Mouse (Mus musculus) embryonic facial prominence, embryonic 10.5 days (tissue): Measurements from ENCODE around the gene Tbx18. TPM values are rescaled to one million over a fixed set of nuclear protein-coding genes. Genes with fewer than 3 reads are reported as not detected.
A peak's percentile ranks its signal among the peaks of the same experiment; 100 is the strongest.

Source experiments
- DNase-seq: peaks from one replicate; pipeline ENCODE4 v3.0.0-alpha.2; 2017; ENCODE audit warnings: low spot score
- H3K27ac ChIP-seq: fragments of 300-500 bp; sonication (generic); replicated peaks from 2 replicates; pipeline ENCODE4 v1.5.1; 2016; ENCODE audit warnings: mild to moderate bottlenecking
- H3K27me3 ChIP-seq: fragments of 300-500 bp; sonication (generic); replicated peaks from 2 replicates; pipeline ENCODE4 v1.6.1; 2016; ENCODE audit warnings: low read depth, mild to moderate bottlenecking; ENCODE audit not compliant: poor library complexity, severe bottlenecking
- H3K36me3 ChIP-seq: fragments of 300-500 bp; sonication (generic); replicated peaks from 2 replicates; pipeline ENCODE4 v1.6.1; 2016; ENCODE audit warnings: mild to moderate bottlenecking, moderate library complexity
- H3K4me1 ChIP-seq: fragments of 300-500 bp; sonication (generic); 2 replicates; pipeline ENCODE4 v1.6.1; 2016
- H3K4me3 ChIP-seq: fragments of 300-500 bp; sonication (generic); 2 replicates; pipeline ENCODE4 v1.5.1; 2016; ENCODE audit warnings: mild to moderate bottlenecking, moderate library complexity
- H3K9me3 ChIP-seq: fragments of 300-500 bp; sonication (generic); 2 replicates; pipeline ENCODE4 v1.6.1; 2016; ENCODE audit warnings: mild to moderate bottlenecking
- WGBS: fragments of 180-500 bp; shearing (Covaris S2); methylation state at CpG from one replicate; pipeline ENCODE4 v1.1.7; 2016; 5-methylcytosine and 5-hydroxymethylcytosine counted together
- polyA plus RNA-seq: library from polyadenylated mRNA; unstranded; fragments of >200 nt; fragmentation: Nextera tagmentation; extraction: Ambion mirVana; gene quantifications from 2 replicates; pipeline ENCODE4 v1.2.1, GENCODE M21; 2016

The Tbx18 gene
- polyA plus RNA-seq, 1 experiment from 2014 or later, result 2.6 TPM

DNA sequence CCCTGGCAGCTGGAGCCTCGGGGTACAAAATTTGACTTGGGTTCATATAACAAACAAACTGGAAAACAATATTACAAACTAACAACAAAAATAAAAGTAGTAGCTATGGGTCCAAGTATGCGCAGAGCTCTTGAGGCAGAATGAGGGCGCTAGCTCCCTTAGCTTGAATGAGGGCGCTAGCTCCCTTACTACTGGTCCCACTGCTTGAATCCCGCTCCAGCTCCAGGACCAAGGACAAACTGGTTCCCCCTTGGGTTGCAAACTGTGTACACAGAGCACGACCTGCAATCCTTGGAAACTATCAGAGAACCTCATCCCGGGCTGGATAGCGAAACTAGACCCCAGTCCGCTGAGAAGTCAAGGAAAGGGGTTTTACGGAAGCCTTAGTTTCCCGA, 2.2 kb upstream of the Tbx18 start:
- no peak overlapping the region for H3K27ac ChIP-seq

DNA sequence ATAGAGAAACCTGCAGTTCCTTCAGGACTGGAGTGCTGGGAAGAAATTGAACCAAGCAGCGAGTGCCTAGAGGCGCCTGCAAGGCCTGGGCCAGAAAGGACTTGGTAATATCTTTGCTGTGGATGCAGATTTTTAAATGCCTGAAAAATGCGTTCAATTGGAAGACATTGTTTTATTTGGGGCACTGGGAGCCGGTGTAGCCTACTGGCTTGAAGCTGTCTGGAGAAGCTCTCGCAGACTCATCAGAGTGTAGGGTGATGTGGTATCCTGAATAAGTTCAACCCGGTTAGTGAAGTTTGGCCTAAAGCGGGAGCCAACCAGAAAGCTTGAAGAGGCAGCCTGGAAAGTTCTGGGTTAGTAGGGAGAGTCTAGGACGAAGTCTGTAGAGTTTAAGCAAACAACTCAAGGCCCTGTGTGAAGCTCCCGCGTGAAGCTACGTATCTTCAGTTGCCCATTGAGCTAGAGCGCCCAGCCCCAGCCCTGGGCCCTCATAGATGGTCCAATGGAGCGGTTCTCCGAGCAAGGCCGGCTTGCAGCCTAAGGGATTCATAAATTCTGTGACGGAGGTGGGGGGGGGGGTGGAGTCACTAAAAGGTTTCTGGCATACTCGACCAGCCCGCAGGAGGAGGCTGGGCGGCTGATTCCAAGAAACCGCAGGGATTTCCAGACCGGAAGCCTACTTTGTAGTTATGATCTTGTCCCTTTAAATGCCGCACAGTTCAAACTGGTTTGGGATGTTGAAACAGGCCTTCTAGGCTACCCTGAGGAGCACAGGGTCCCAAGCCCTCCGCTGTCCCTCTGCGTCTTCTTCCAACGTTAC, 1.6 kb upstream of the Tbx18 start:
- H3K27me3 ChIP-seq, result peaks cover 98% of the 10 kb centered on the region
- no peak overlapping the region for H3K27ac ChIP-seq
- WGBS, result 2% methylated on average over 25 of the region's 25 CpGs
- H3K36me3 ChIP-seq, result no peaks in the 10 kb centered on the region
- no peaks in the 10 kb centered on the region for H3K9me3 ChIP-seq
- H3K4me1 ChIP-seq, result peaks cover 24% of the 10 kb centered on the region
- DNase-seq, result peak; percentile 53
- no peak overlapping the region for H3K4me3 ChIP-seq

More for the DNA sequence above, 2.2 kb upstream of the Tbx18 start:
- Histone ChIP-seq H3K4me1 (peaks cover 24% of the 10 kb centered on the region), H3K36me3 (no peaks in the 10 kb centered on the region), H3K27me3 (peaks cover 98% of the 10 kb centered on the region), H3K4me3 (no peak overlapping the region), H3K9me3 (no peaks in the 10 kb centered on the region)
- no peak for DNase-seq
- WGBS, result 1% methylated on average over 11 of the region's 11 CpGs

DNA sequence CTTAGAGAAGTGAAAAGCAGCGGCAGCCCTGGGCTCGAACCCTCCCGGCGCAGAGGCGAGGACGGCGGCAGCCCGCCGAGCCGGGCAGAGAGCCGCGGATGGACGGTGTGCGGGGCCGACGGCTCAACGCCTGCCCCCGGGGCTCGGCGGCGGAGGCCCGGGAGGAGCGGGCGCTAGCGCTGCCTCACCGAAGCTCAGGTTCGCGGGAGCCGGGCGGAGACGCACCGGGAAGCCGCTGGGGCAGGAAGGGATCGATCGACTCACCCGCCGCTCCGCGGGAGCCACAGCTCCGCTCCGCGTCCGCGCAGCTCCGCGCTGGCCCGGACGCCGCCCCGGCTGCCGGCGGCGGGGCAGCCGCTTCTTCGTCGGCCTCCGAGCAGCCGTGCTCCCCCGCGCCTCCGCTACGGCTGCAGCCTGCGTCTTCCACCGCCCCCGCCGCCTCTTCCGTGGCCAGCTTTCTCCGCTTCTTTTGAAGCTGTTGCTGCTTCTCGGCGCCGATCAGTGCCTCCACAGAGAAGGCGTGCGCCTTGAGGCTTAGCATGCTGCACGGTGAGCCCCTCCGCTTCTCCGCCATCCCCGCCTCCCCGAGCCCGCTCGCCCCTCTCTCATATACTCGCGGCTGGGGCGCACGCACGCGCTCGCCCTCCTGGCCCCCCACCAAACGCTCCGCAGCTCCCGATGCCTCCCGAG, 644 bp downstream of the Tbx18 start:
- peak overlapping the region; percentile 12 for H3K27ac ChIP-seq
- H3K27me3 ChIP-seq, result peaks cover 98% of the 10 kb centered on the region

DNA sequence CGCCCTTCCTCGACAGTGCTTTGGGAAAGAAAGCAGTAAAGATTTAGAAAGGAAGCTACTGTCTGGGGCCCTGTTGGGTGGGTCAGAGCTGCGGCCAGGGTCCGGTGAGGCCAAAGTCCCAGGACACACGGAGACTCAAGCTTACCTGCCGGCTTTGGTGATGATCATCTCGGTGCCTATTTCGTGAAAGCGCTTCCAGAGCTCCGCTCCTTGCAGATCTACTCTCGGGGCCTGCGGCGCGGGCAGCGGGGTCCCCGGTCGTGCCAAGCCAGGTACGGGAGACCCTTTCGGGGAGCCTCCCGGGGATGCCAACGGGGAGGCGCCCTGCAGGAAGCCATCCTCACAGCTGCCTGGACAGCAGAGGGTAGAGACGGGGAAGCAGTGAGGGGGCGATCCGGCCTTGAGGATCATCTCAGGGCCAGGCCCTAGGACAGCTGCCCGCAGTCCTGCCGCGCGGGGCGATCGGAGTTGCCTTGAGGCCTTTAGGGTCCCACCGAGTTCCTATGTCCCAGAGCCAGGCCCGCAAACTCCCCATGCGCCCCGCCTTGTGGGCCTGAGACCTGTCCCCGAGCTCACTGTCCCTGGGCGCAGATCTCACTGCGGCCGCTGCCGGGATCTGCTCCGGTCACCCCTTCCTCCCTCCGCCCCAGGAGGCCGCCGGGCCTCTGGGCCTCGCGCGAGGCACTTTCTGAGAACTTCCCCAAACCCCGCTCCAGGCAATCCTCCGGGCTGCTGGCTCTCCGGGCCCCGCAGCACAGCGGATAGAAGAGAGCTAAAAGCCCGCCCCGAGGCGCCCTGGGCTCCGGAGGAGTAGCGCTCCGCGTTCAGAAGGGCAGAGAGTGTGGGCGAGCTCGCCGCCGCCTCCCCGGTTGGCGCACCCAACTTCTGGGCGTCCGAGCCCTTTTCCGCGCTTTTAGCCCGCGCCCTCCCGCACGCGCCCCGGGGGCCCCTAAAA, 1.5 kb downstream of the Tbx18 start:
- Histone ChIP-seq H3K4me3 (peak overlapping the region; percentile 61), H3K27ac (peak overlapping the region; percentile 12), H3K36me3 (no peaks in the 10 kb centered on the region), H3K27me3 (peaks cover 98% of the 10 kb centered on the region), H3K9me3 (no peaks in the 10 kb centered on the region), H3K4me1 (peaks cover 24% of the 10 kb centered on the region)
- WGBS, result under 1% methylated on average over 75 of the region's 75 CpGs
- DNase-seq, result peak; percentile 72

More for the DNA sequence above, 644 bp downstream of the Tbx18 start:
- no peaks in the 10 kb centered on the region for H3K9me3 ChIP-seq
- WGBS, result under 1% methylated on average over 91 of the region's 91 CpGs
- peak overlapping the region; percentile 61 for H3K4me3 ChIP-seq
- H3K36me3 ChIP-seq, result no peaks in the 10 kb centered on the region
- H3K4me1 ChIP-seq, result peaks cover 24% of the 10 kb centered on the region
- DNase-seq, result no peak

DNA sequence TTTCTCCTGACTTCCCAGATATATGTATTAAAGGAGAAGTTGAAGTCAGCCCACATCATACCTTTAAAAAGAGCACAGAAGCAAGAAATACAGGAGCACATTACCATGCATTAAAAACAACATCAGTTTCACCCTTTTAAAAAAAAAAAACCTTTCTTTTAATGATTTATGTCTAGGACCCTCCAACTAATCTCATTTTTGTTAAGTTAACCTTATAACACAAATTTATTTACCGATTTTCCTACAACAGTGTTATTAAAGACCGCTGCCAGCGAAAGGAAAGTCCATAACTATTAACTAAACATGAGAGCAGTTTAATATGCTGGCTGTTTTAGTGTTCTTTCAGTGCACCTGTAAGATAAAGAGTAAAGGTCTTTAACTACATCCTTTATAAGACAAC, 3.0 kb downstream of the Tbx18 start:
- DNase-seq, result no peak
- peaks cover 24% of the 10 kb centered on the region for H3K4me1 ChIP-seq
- no peak overlapping the region for H3K4me3 ChIP-seq
- no peaks in the 10 kb centered on the region for H3K36me3 ChIP-seq
- H3K27me3 ChIP-seq, result peaks cover 98% of the 10 kb centered on the region
- H3K27ac ChIP-seq, result no peak overlapping the region
- H3K9me3 ChIP-seq, result no peaks in the 10 kb centered on the region
- 15% methylated on average over 3 of the region's 3 CpGs for WGBS

DNA sequence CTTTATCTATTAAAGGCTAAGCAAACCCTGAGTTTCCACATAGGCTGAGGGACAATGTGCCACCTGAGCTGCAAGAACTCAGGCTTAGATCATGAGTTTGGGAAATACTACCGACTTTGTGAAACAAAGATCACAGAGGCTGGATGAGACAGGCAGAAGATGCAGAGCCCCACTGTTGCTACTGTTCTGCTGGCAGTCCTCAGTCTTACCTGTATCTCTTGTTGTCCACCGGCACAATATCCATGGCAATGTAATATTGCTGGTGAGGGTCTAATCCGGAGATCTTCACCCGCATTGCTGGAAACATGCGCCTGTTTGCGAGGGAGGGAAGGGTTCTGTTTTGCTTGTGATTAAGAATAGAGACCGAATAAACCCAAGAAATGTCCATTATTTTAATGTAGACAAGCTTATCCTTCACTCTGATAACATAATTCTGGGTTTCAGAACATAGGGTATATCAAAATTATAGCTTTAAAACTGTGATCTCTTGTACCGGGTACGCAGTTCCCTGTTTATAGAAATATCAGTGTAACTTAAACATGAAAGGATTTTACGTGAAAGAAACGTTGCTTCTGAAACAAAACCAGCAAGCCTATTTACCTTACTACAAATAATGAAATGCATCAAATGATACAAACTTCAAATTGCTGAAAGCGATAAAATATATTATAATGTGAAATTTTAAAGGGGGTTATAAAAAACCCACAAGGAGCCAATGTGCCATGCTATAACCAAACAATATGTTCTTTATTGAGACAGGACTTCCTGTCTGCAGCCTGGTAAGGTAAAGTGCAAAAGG, 3.7 kb downstream of the Tbx18 start:
- no peaks in the 10 kb centered on the region for H3K9me3 ChIP-seq
- H3K4me1 ChIP-seq, result peaks cover 20% of the 10 kb centered on the region
- DNase-seq, result peak; percentile 31
- H3K4me3 ChIP-seq, result no peak overlapping the region
- 7% methylated on average over 12 of the region's 12 CpGs for WGBS
- no peaks in the 10 kb centered on the region for H3K36me3 ChIP-seq
- H3K27me3 ChIP-seq, result peaks cover 94% of the 10 kb centered on the region
- no peak overlapping the region for H3K27ac ChIP-seq

DNA sequence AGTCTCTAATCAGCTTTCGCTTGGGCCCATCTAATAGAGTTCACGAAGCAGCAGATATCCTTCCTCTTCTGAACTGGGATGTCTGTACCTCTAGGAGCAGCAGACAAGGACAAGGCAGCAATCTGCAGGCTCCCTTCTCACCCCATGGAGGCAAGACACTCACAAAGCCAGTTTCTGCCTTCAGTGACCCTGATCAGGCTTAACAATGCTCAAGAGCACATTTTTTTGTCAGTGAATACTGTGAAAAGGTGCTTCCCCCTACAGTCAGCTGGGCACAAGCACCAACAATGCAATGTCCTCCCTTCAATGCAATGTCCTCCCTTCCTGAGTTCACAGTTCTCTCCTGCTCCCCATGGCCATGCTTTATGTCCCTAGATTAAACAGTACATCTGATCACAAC, 9.3 kb downstream of the Tbx18 start:
- Histone ChIP-seq H3K36me3 (no peaks in the 10 kb centered on the region), H3K4me1 (peaks cover 4% of the 10 kb centered on the region; the same call in 1 of the 2 replicates), H3K9me3 (no peaks in the 10 kb centered on the region), H3K27me3 (peaks cover 62% of the 10 kb centered on the region), H3K4me3 (no peak overlapping the region), H3K27ac (no peak overlapping the region)
- WGBS, result 21% methylated on average over 2 of the region's 2 CpGs
- no peak for DNase-seq

DNA sequence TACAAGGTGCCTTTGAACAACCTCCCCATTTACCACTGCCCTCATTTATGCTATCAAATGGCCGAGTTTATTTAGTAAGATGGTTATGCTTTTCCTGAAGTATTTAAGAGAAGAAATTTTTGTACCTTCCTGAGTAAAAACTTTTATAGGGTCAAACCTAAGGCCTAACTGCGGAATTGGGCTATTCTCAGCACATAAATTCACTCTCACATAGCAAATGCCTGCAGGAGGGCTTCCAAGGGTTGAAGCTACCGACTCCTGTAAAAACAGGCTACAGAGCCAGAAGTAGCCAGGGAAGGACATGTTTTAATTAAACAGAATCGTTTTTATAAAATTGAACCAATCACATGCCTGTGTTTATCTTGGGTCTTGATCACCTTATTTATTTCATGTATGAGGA, 20.7 kb downstream of the Tbx18 start:
- Histone ChIP-seq H3K4me3 (no peak overlapping the region), H3K4me1 (no peaks in the 10 kb centered on the region), H3K9me3 (no peaks in the 10 kb centered on the region), H3K36me3 (no peaks in the 10 kb centered on the region), H3K27ac (no peak overlapping the region), H3K27me3 (no peaks in the 10 kb centered on the region)
- WGBS, result 74% methylated on average over 4 of the region's 4 CpGs
- no peak for DNase-seq

DNA sequence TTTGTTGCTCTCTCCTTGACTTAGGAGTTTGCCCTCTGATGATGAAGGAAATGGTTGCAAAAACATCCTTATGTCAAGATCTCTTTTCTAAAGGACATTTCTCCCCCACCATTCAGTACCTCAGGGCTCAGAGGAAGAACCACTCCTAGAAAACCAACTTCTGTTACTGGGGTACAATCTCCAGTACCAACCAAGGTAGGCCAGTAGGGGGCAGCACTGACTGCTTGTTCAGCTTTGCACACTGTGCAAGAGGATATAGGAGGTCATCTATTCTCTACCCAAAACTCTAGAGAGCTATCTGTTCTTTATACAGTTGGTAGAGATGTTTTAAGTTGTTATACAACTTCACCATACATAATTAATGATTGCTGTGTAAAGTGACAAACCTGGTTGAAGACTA, 22.9 kb downstream of the Tbx18 start:
- Histone ChIP-seq H3K27ac (no peak overlapping the region), H3K4me1 (no peaks in the 10 kb centered on the region), H3K27me3 (no peaks in the 10 kb centered on the region), H3K36me3 (no peaks in the 10 kb centered on the region), H3K4me3 (no peak overlapping the region), H3K9me3 (no peaks in the 10 kb centered on the region)
- peak; percentile 66 for DNase-seq

DNA sequence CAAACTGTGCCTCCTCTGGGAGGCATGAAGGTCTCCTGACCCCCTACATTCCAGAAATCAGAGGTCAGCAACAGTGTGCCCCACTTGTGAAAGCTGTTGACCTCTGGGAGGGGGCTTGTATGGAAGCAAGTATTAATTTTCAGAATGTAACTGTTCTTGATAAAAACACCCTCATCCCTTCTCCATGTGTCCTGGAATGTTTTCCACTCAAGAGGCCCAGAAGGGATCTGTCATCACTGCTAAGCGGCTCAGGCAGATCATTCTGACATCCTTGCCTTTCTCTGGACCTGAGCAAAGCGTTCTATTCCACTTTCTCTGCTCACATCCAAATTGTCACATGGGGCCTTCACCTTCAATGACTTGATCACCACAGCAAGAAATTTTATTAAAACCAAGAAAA, 28.8 kb downstream of the Tbx18 start:
- Histone ChIP-seq H3K27me3 (no peaks in the 10 kb centered on the region), H3K36me3 (no peaks in the 10 kb centered on the region), H3K4me1 (peaks cover 4% of the 10 kb centered on the region), H3K4me3 (no peak overlapping the region), H3K9me3 (no peaks in the 10 kb centered on the region), H3K27ac (no peak overlapping the region)
- no peak for DNase-seq
- 56% methylated on average over 2 of the region's 2 CpGs for WGBS

DNA sequence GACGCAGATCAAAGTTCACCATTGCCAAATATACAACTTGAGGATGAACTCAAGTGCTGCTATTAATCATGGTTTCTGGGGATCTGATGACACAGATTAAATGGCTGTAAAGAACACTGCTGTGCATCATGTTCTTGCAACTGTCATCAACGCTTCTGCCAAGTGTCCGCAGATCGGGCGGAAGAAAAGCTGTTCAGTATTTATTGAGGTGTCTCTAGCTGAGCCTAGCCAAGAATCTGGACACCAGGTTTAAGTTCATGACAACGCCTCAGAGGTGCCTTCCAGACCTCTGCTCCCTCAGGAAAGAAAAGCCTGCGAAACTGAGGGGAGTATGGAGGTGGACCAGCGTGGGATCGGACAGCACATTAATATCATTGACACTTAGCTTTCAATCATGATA, 44.1 kb downstream of the Tbx18 start:
- Histone ChIP-seq H3K36me3 (no peaks in the 10 kb centered on the region), H3K9me3 (no peaks in the 10 kb centered on the region), H3K4me1 (peaks cover 5% of the 10 kb centered on the region; the same call in 1 of the 2 replicates), H3K27me3 (no peaks in the 10 kb centered on the region), H3K27ac (no peak overlapping the region), H3K4me3 (no peak overlapping the region)
- DNase-seq, result no peak
- 92% methylated on average over 9 of the region's 9 CpGs for WGBS

DNA sequence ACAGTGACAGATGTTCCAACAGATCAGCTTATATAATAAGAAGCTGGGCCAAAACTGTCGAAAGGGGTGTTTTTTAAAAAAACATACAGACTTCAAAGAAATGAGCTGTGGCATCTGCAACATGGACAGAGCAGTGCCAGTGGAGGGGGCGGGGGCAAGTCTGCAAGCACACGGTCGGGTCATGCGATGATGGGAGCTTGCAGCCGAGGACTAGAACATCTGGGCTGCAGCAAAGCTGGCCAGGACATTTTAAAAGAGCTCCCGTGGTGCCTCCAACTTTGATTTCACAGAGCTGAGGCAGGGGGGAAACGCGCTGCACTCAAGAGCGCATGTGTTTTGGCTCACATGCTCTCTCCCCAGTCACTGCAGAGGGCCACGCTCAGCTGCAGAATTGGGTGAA, 48.8 kb downstream of the Tbx18 start:
- peak; percentile 16 for DNase-seq
- H3K4me1 ChIP-seq, result peaks cover 5% of the 10 kb centered on the region; the same call in 1 of the 2 replicates
- no peaks in the 10 kb centered on the region for H3K27me3 ChIP-seq
- 66% methylated on average over 11 of the region's 11 CpGs for WGBS
- no peak overlapping the region for H3K4me3 ChIP-seq
- H3K9me3 ChIP-seq, result no peaks in the 10 kb centered on the region
- H3K27ac ChIP-seq, result no peak overlapping the region
- no peaks in the 10 kb centered on the region for H3K36me3 ChIP-seq
